Mouse (Mus musculus) forebrain, embryonic 11.5 days (tissue): Measurements from ENCODE around the gene AC134908.4. TPM values are rescaled to one million over a fixed set of nuclear protein-coding genes. Genes with fewer than 3 reads are reported as not detected.

ENCODE experiments used
- ATAC-seq: fragments of 200-750 bp; cut with Nextera tagmentation; replicated peaks from 2 replicates; pipeline ENCODE4 v1.8.0; 2017; ENCODE audit warnings: moderate TSS enrichment; ENCODE audit not compliant: low FRiP score
- DNase-seq: peaks from one replicate; pipeline ENCODE4 v3.0.0-alpha.2; 2017; ENCODE audit warnings: low spot score
- H3K27ac ChIP-seq: fragments of 300-500 bp; sonication (generic); 2 replicates; pipeline ENCODE4 v1.5.1; 2014; ENCODE audit warnings: low read depth, low read length
- H3K27me3 ChIP-seq: fragments of 300-500 bp; sonication (generic); 2 replicates; pipeline ENCODE4 v1.6.1; 2014; ENCODE audit warnings: mild to moderate bottlenecking, low read length, mixed read lengths; ENCODE audit not compliant: control insufficient read depth, insufficient read depth
- H3K36me3 ChIP-seq: fragments of 300-500 bp; sonication (generic); 2 replicates; pipeline ENCODE4 v1.6.1; 2014; ENCODE audit warnings: mild to moderate bottlenecking, low read length, moderate library complexity, mixed read lengths; ENCODE audit not compliant: control insufficient read depth, insufficient read depth
- H3K4me1 ChIP-seq: fragments of 300-500 bp; sonication (generic); replicated peaks from 2 replicates; pipeline ENCODE4 v1.6.1; 2014; ENCODE audit warnings: low read length, mixed read lengths; ENCODE audit not compliant: control insufficient read depth, insufficient read depth
- H3K4me2 ChIP-seq: fragments of 300-500 bp; sonication (generic); 2 replicates; pipeline ENCODE4 v1.6.1; 2014; ENCODE audit warnings: low read depth, mild to moderate bottlenecking, low read length, moderate library complexity, mixed read lengths; ENCODE audit not compliant: severe bottlenecking
- H3K4me3 ChIP-seq: fragments of 300-500 bp; sonication (generic); 2 replicates; pipeline ENCODE4 v1.5.1; 2014; ENCODE audit warnings: low read depth, low read length
- H3K9ac ChIP-seq: fragments of 300-500 bp; sonication (generic); 2 replicates; pipeline ENCODE4 v1.6.1; 2014; ENCODE audit warnings: low read length
- H3K9me3 ChIP-seq: fragments of 300-500 bp; sonication (generic); 2 replicates; pipeline ENCODE4 v1.6.1; 2016; ENCODE audit warnings: low read length, mixed read lengths; ENCODE audit not compliant: control insufficient read depth
- WGBS: fragments of 180-500 bp; shearing (Covaris S2); extraction: QIAGEN DNeasy Blood & Tissue Kit; methylation state at CpG from one replicate; pipeline ENCODE4 v1.1.7; 2014; 5-methylcytosine and 5-hydroxymethylcytosine counted together
- polyA plus RNA-seq: library from polyadenylated mRNA; unstranded; fragments of >200 nt; fragmentation: Nextera tagmentation; extraction: Ambion mirVana; gene quantifications from 2 replicates; pipeline ENCODE4 v1.2.1, GENCODE M21; 2014

AC134908.4 gene
- polyA plus RNA-seq, 1 experiment from 2014 or later = not detected

DNA sequence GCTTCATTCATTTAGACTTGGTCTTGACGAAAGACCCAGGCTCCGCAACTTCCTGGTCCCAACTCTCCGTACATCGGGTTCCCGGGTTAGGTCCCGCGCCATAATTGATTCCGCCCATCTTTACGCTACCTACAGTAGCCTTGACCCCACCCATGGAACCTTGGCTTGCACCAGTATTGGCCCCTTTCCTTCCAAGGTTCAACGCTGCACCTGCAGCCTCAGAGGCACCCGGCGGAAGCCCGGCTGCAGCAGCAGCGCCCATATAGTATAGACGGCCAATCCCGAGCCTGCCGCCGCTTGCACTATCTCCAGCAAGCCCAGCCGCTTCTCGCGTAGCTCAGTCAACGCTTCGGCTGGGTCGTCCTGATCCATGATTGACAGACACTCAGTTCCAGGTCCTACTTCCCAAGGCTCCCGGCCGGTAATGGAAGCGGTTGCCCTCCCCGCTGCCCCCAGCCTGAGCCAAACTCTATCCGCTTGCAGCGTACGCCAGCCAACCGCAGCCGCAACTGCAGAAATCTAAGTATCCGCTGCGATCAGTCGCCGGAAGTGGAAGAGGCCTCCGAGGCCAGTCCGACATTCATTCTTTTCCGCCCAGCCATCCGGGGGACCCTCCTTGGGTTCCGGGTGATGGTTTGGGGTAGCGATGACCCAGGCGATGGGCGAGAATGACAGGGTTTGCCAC, 3.5 kb downstream of the AC134908.4 start:
- Histone ChIP-seq H3K9ac (peak overlapping the region; percentile 90), H3K27ac (peak overlapping the region; percentile 94), H3K27me3 (no peaks in the 10 kb centered on the region), H3K4me2 (peak overlapping the region; percentile 93), H3K9me3 (no peaks in the 10 kb centered on the region), H3K4me3 (peak overlapping the region; percentile 75), H3K36me3 (no peaks in the 10 kb centered on the region; the same call in none of the 2 replicates), H3K4me1 (peaks cover 37% of the 10 kb centered on the region)
- peak; percentile 91 for DNase-seq
- ATAC-seq = peak; percentile 49
- under 1% methylated on average over 45 of the region's 45 CpGs for WGBS

DNA sequence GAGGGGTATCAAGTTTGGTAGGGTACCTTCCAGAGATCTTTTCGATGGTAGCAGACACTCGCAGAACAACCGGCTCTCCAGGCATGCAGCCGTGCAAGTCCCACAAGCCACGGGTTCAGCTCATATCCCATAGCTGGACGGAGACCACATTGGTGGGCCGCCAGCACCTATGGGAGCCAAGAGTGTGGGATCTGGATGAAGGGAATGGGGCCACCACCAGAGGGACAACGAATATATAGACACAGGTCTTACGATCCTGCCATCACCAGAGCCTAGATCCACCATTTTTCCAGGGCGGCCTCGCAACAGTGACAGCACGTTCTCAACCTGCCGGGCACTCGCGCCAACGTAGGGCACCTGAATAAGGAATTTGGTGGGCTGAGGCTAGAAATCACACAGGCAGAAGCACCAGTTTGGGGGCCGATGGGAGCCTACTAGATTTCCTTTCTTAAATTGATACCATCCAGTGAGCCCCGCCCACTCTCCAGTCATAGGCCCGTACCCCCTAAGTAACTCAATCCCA, 4.1 kb downstream of the AC134908.4 start:
- peak overlapping the region; percentile 90 for H3K9ac ChIP-seq

DNA sequence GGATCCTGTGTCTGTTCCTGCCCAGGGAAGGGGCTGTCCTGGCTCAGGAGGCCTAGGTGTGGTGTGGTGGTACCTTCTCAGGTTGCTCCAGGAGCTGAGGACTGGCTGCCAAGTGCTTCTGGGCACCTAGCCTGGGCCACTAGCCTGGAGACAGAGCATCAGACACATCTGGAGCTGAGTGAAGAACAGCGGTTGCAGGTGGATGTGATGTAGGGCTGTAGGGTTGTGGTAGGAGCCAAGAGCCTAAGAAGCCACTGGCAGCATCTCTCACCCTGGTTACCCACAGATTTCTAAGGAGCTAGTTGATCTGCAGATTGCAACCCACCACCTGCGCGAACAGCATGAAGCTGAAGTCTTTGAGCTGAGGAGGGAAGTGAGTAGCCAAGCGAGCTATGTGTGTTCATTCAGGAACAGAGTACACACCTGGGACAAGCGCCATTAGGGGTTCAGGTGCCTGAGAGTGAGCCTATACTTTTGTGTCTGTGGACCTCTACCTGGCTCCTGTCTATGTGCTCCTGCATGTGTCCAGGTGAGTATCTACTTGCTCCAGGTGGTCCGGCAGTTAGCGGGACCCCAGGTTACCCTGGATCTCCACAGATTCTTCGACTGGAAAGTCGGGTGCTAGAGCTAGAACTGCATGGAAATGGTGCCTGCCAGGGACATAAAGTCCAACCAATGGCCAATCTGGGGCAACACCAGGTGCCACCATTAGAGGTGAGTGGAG, 8.5 kb downstream of the AC134908.4 start:
- H3K9me3 ChIP-seq = no peaks in the 10 kb centered on the region
- H3K36me3 ChIP-seq = no peaks in the 10 kb centered on the region; the same call in none of the 2 replicates
- H3K4me2 ChIP-seq = no peak overlapping the region
- DNase-seq (no peak), ATAC-seq (no peak)
- no peak overlapping the region for H3K27ac ChIP-seq
- no peaks in the 10 kb centered on the region for H3K27me3 ChIP-seq
- no peak overlapping the region for H3K9ac ChIP-seq
- H3K4me3 ChIP-seq = no peak overlapping the region
- WGBS = 89% methylated on average over 9 of the region's 9 CpGs
- H3K4me1 ChIP-seq = peaks cover 18% of the 10 kb centered on the region

More for the DNA sequence above, 4.1 kb downstream of the AC134908.4 start:
- WGBS = 30% methylated on average over 19 of the region's 19 CpGs
- H3K27me3 ChIP-seq = no peaks in the 10 kb centered on the region
- H3K27ac ChIP-seq = peak overlapping the region; percentile 94
- peak overlapping the region; percentile 75 for H3K4me3 ChIP-seq
- DNase-seq = peak; percentile 56
- H3K4me2 ChIP-seq = peak overlapping the region; percentile 93
- no peak for ATAC-seq
- no peaks in the 10 kb centered on the region for H3K9me3 ChIP-seq
- H3K36me3 ChIP-seq = no peaks in the 10 kb centered on the region; the same call in none of the 2 replicates
- H3K4me1 ChIP-seq = peaks cover 37% of the 10 kb centered on the region

DNA sequence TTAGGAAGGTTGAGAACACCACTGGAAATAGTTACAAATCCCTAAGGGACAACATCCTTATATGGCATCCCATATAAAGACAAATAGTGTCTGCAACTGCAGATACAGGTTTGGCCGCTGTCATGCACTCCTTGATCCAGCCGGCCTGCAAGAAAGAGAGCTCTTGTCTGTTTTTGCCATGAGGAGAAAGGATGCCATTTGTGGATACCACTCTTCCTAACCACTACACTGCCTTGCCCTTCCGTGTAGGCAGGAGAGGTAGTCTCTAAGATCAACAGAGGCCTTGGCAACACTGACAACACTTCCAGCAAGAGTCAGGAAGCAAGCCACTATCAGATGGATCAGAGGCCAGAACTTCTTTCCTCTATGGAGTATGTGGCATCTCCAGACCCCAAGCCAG, 9.2 kb downstream of the AC134908.4 start, which contains the start of gene Ccdc78:
TSS of gene Ccdc78 (plus strand) at position 301 of the 400 bp plus-strand sequence.
- ATAC-seq = no peak
- Histone ChIP-seq H3K36me3 (no peaks in the 10 kb centered on the region; the same call in none of the 2 replicates), H3K27ac (peak within 1 kb of the TSS; percentile 91), H3K27me3 (no peaks in the 10 kb centered on the region), H3K9me3 (no peaks in the 10 kb centered on the region), H3K9ac (peak within 1 kb of the TSS; percentile 80), H3K4me1 (peaks cover 16% of the 10 kb centered on the region), H3K4me3 (peak within 1 kb of the TSS; percentile 69), H3K4me2 (peak within 1 kb of the TSS; percentile 71)
- WGBS = 82% methylated on average over 3 of the region's 3 CpGs
- no peak for DNase-seq

DNA sequence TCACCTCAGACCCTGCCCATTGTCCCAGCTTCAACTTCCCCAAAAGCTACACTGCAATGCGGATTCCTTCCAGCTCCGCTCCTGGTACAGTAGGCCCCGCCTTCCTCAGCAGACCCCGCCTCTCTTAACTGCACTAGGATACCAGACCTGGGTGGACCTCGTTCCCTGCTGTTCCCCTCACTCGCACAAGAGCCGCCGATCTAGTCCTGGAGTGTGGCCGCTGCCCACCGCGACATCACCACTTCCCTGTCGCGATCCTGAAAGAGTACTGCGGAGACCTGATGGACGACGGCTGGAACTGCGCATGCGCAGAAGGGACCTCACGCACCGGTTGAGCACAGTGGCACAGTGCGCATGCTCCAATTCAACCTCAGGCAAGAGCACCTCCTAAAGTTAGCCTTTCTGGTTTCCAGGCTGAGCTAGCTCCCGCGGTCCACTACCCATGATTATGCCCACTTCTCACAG, 10.1 kb downstream of the AC134908.4 start, which contains the start of gene Haghl:
TSS of gene Haghl (minus strand) at position 393 of the 465 bp plus-strand sequence.
- WGBS = under 1% methylated on average over 23 of the region's 23 CpGs
- H3K36me3 ChIP-seq = no peaks in the 10 kb centered on the region; the same call in none of the 2 replicates

DNA sequence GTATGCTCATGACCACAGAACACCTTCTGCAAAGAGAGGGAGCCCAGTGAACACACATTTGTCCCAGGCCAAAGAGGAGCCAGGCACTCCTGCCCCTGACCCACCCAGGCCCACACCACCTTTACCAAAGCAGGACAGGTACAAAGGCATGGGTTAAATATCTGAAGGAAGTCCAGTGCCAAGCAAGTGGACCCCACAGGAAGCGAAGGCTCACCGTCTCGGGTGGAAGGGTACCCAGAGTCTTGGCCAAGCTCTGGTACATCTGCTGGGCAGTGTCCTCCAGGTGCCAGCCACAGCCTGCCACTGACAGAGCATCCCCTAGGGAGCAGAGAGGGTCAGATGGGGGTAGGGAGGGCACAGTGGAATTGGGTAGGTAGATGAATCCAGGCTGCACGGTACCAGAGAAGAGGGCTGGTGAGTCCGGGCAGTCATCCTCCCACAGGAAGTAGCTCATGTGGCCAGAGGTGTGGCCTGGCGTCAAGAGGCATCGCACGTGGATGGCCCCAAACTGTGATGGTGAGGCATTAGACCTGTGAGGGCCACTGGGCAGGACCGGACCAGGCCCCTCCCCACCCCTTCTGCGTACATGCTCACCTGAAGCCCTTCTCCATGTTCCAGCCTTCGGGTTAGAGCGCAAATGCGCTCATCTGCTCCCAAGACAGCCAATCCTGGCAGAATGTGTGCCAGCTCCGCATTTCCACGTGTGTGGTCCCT, 11.4 kb downstream of the AC134908.4 start:
- Histone ChIP-seq H3K9me3 (no peaks in the 10 kb centered on the region), H3K4me2 (peak overlapping the region; percentile 71), H3K4me3 (peak overlapping the region; percentile 69), H3K27ac (no peak overlapping the region), H3K27me3 (no peaks in the 10 kb centered on the region), H3K36me3 (no peaks in the 10 kb centered on the region; the same call in none of the 2 replicates), H3K4me1 (peaks cover 10% of the 10 kb centered on the region), H3K9ac (peak overlapping the region; percentile 80)
- ATAC-seq = no peak
- 87% methylated on average over 15 of the region's 15 CpGs for WGBS
- DNase-seq = no peak

More for the DNA sequence above, 10.1 kb downstream of the AC134908.4 start, which contains the start of gene Haghl:
- H3K4me2 ChIP-seq = peak within 1 kb of the TSS; percentile 71
- peak within 1 kb of the TSS; percentile 80 for H3K9ac ChIP-seq
- H3K4me1 ChIP-seq = peaks cover 10% of the 10 kb centered on the region
- no peaks in the 10 kb centered on the region for H3K9me3 ChIP-seq
- DNase-seq = peak; percentile 98
- no peaks in the 10 kb centered on the region for H3K27me3 ChIP-seq
- peak; percentile 86 for ATAC-seq
- H3K27ac ChIP-seq = peak within 1 kb of the TSS; percentile 91
- peak within 1 kb of the TSS; percentile 69 for H3K4me3 ChIP-seq

DNA sequence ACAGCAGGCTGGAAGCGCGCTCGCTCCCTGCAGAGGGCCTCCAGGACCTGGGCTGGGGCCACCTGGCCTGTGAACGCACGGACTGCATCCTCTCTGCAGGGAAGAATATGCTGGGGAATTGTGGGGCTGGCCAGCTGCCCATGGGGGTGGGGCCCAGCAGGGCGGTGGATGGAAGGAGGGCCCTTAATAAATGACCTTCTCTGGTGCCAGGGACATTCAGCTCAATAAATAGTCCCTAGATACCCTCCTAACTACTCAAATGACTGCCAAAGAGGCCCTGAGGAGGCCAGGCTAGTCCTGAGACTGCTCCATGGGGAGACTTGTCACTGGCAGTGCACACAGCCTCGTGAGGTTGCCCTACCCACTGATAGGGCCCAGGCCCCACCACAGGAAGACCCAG, 12.4 kb downstream of the AC134908.4 start:
- no peak overlapping the region for H3K27ac ChIP-seq

DNA sequence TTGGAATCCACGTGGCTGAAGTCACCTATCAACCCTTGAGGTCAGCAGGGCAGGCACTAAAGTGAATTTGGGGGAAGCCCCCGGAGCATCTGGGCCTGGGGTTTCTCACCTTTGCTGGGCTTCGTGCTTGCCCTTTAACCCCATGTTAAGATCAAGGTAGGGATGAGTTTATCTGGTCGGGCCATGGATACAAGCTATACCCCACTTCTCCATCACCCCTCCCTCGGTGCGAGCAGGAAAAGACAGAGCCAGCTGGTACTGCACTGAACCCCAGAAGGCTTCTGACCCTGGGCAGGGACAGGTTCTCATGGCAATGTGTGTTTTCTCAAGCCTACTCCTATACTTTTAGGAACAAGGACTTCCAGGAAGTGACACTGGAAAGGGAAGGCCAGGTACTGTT, 14.1 kb downstream of the AC134908.4 start:
- Histone ChIP-seq H3K9me3 (no peaks in the 10 kb centered on the region), H3K4me3 (no peak overlapping the region), H3K4me1 (peaks cover 10% of the 10 kb centered on the region), H3K27ac (no peak overlapping the region), H3K4me2 (no peak overlapping the region), H3K9ac (no peak overlapping the region), H3K27me3 (no peaks in the 10 kb centered on the region), H3K36me3 (no peaks in the 10 kb centered on the region)
- no peak for ATAC-seq
- no peak for DNase-seq
- 80% methylated on average over 6 of the region's 6 CpGs for WGBS

More for the DNA sequence above, 12.4 kb downstream of the AC134908.4 start:
- no peak for DNase-seq
- peak overlapping the region; percentile 23; the same call in 1 of the 2 replicates for H3K9ac ChIP-seq
- ATAC-seq = no peak
- no peaks in the 10 kb centered on the region for H3K27me3 ChIP-seq
- no peak overlapping the region for H3K4me2 ChIP-seq
- no peak overlapping the region; the same call in 1 of the 2 replicates for H3K4me3 ChIP-seq
- 83% methylated on average over 7 of the region's 7 CpGs for WGBS
- H3K9me3 ChIP-seq = no peaks in the 10 kb centered on the region
- H3K4me1 ChIP-seq = peaks cover 10% of the 10 kb centered on the region
- no peaks in the 10 kb centered on the region; the same call in none of the 2 replicates for H3K36me3 ChIP-seq
